Mouse (Mus musculus): ENCODE data around the gene Prr5.

The Prr5 gene

DNA sequence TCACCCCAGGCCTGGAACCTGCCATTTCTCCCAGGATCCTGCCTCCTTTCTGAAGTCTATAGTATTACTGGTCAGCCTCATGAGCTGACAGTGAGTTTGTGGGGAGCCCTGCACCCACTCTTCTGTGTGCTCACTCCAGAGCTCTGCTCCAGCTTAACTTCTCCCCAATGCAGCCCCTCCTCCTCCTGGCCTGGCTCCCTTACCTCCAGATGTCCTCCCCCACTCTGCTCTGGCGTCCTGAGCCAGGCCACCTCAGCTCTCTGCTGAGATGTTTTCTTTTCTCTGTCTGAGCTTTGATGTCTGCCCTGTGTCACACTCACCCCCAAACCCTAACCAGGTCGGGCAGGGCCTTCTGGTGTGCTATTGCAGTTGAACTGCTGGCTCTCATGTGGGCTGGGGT is 74.9 kb downstream of the Prr5 start:
- CTCF ChIA-PET = no interaction called here

- CTCF ChIA-PET = no interaction called here
Observed at GRCm38 (mm10) chr15:84745831-84746230, 76.4 kb downstream of the Prr5 start.
